Mouse (Mus musculus) MEL (cell line): ENCODE measurements around the gene Ovol3. TPM values are rescaled to one million over a fixed set of nuclear protein-coding genes. Genes with fewer than 3 reads are reported as not detected.

Source experiments
- DNase-seq: peaks from one replicate; pipeline ENCODE4 v3.0.0; 2011; ENCODE audit warnings: low read depth, low spot score
- H3K27ac ChIP-seq: 2 replicates; pipeline ENCODE4 v1.5.1; 2012; ENCODE audit warnings: low read depth, mild to moderate bottlenecking, control low read depth, low read length, moderate library complexity; ENCODE audit not compliant: control insufficient read depth
- H3K27me3 ChIP-seq, 2 experiments: fragments of 150-350 bp in 1 of 2; sonication (generic) in 1 of 2; 2 replicates each; pipeline ENCODE4 v1.6.1; 2012; ENCODE audit warnings: low read length in 2 of 2, mild to moderate bottlenecking in 2 of 2, improper control_type of control experiment in 1 of 2, moderate library complexity in 1 of 2; ENCODE audit not compliant: insufficient read depth in 2 of 2, control insufficient read depth in 1 of 2
- H3K36me3 ChIP-seq, 2 experiments: 2 replicates each; pipeline ENCODE4 v1.6.1; 2012 to 2014; ENCODE audit warnings: low read length in 2 of 2, improper control_type of control experiment in 1 of 2, inconsistent platforms in 1 of 2, mild to moderate bottlenecking in 1 of 2; ENCODE audit not compliant: insufficient read depth in 2 of 2, control insufficient read depth in 1 of 2
- H3K4me1 ChIP-seq, 2 experiments: fragments of 150-350 bp in 1 of 2; sonication (generic) in 1 of 2; 2 replicates each; pipeline ENCODE4 v1.6.1; 2012; ENCODE audit warnings: low read length in 2 of 2, improper control_type of control experiment in 1 of 2, mild to moderate bottlenecking in 1 of 2; ENCODE audit not compliant: insufficient read depth in 2 of 2, control insufficient read depth in 1 of 2
- H3K4me3 ChIP-seq, 2 experiments: fragments of 150-350 bp in 1 of 2; sonication (generic) in 1 of 2; 2 replicates each; pipeline ENCODE4 v1.5.1; 2012; ENCODE audit warnings: low read depth in 2 of 2, low read length in 2 of 2, mild to moderate bottlenecking in 2 of 2, moderate library complexity in 2 of 2, control low read depth in 1 of 2, improper control_type of control experiment in 1 of 2; ENCODE audit not compliant: control insufficient read depth in 1 of 2, insufficient read depth in 1 of 2
- H3K79me2 ChIP-seq: 2 replicates; pipeline ENCODE4 v1.6.1; 2012; ENCODE audit warnings: mild to moderate bottlenecking, low read length, moderate library complexity; ENCODE audit not compliant: control insufficient read depth, poor library complexity, insufficient read depth
- H3K9ac ChIP-seq: 2 replicates; pipeline ENCODE4 v1.6.1; 2012; ENCODE audit warnings: low read depth, mild to moderate bottlenecking, control low read depth, low read length, moderate library complexity; ENCODE audit not compliant: control insufficient read depth, poor library complexity, severe bottlenecking
- H3K9me3 ChIP-seq: fragments of 150-350 bp; sonication (generic); replicated peaks from 2 replicates; pipeline ENCODE4 v1.6.1; 2012; ENCODE audit warnings: mild to moderate bottlenecking, low read length, improper control_type of control experiment, moderate library complexity; ENCODE audit not compliant: insufficient read depth
- BHLHE40 ChIP-seq: IDR thresholded peaks from 2 replicates; pipeline ENCODE4 v1.6.1; 2012; ENCODE audit warnings: low read depth, mild to moderate bottlenecking, inconsistent platforms, low read length, improper control_type of control experiment, borderline replicate concordance
- CHD1 ChIP-seq: IDR thresholded peaks from 2 replicates; pipeline ENCODE4 v1.6.1; 2012; ENCODE audit warnings: low read depth, mild to moderate bottlenecking, inconsistent platforms, low read length, improper control_type of control experiment
- CHD2 ChIP-seq: IDR thresholded peaks from 2 replicates; pipeline ENCODE4 v1.6.1; 2011; ENCODE audit warnings: low read length, improper control_type of control experiment
- CTCF ChIP-seq, 3 experiments: IDR thresholded peaks in 2 of 3; conservative IDR thresholded peaks in 1 of 3; 2 replicates each; pipeline ENCODE4 v1.5.1; 2011 to 2012; ENCODE audit warnings: low read length in 3 of 3, low read depth in 2 of 3, mild to moderate bottlenecking in 2 of 3, improper control_type of control experiment in 1 of 3, inconsistent platforms in 1 of 3, mixed read lengths in 1 of 3, moderate library complexity in 1 of 3; ENCODE audit not compliant: control insufficient read depth in 1 of 3, insufficient read depth in 1 of 3, poor library complexity in 1 of 3, severe bottlenecking in 1 of 3
- E2F4 ChIP-seq: IDR thresholded peaks from 2 replicates; pipeline ENCODE4 v1.6.1; 2011; ENCODE audit warnings: low read depth, low read length, improper control_type of control experiment, borderline replicate concordance
- ELF1 ChIP-seq: IDR thresholded peaks from 2 replicates; pipeline ENCODE4 v1.6.1; 2014; ENCODE audit warnings: low read depth, mild to moderate bottlenecking, inconsistent platforms, low read length, improper control_type of control experiment, moderate library complexity
- ETS1 ChIP-seq: IDR thresholded peaks from 2 replicates; pipeline ENCODE4 v1.6.1; 2012; ENCODE audit warnings: low read depth, mild to moderate bottlenecking, inconsistent platforms, low read length, improper control_type of control experiment, moderate library complexity
- GABPA ChIP-seq: IDR thresholded peaks from 2 replicates; pipeline ENCODE4 v1.6.1; 2012; ENCODE audit warnings: low read depth, mild to moderate bottlenecking, inconsistent platforms, low read length, improper control_type of control experiment, moderate library complexity
- KAT2A ChIP-seq: conservative IDR thresholded peaks from 2 replicates; pipeline ENCODE4 v1.6.1; 2012; ENCODE audit warnings: low read depth, low read length, improper control_type of control experiment, inconsistent platforms
- MAZ ChIP-seq: IDR thresholded peaks from 2 replicates; pipeline ENCODE4 v1.6.1; 2012; ENCODE audit warnings: low read depth, mild to moderate bottlenecking, inconsistent platforms, low read length, improper control_type of control experiment
- POLR2A ChIP-seq, 2 experiments: IDR thresholded peaks; 2 replicates each; pipeline ENCODE4 v1.6.1; 2011 to 2012; ENCODE audit warnings: low read length in 2 of 2, mild to moderate bottlenecking in 2 of 2, control low read depth in 1 of 2, improper control_type of control experiment in 1 of 2, low read depth in 1 of 2, moderate library complexity in 1 of 2; ENCODE audit not compliant: control insufficient read depth in 1 of 2, insufficient read depth in 1 of 2, poor library complexity in 1 of 2
- POLR2AphosphoS2 ChIP-seq: IDR thresholded peaks from 2 replicates; pipeline ENCODE4 v1.6.1; 2011; ENCODE audit warnings: low read length, improper control_type of control experiment
- RAD21 ChIP-seq: IDR thresholded peaks from 2 replicates; pipeline ENCODE4 v1.6.1; 2011; ENCODE audit warnings: mild to moderate bottlenecking, low read depth, low read length, improper control_type of control experiment
- RCOR1 ChIP-seq: IDR thresholded peaks from 2 replicates; pipeline ENCODE4 v1.6.1; 2012; ENCODE audit warnings: low read depth, mild to moderate bottlenecking, inconsistent platforms, low read length, improper control_type of control experiment
- SMC3 ChIP-seq: IDR thresholded peaks from 2 replicates; pipeline ENCODE4 v1.6.1; 2011; ENCODE audit warnings: low read depth, low read length, improper control_type of control experiment
- TAL1 ChIP-seq: IDR thresholded peaks from 2 replicates; pipeline ENCODE4 v1.6.1; 2012; ENCODE audit warnings: mild to moderate bottlenecking, inconsistent platforms, low read length, moderate library complexity, mixed read lengths
- TCF12 ChIP-seq: IDR thresholded peaks from 2 replicates; pipeline ENCODE4 v1.6.1; 2014; ENCODE audit warnings: low read depth, mild to moderate bottlenecking, inconsistent platforms, low read length, improper control_type of control experiment, moderate library complexity
- UBTF ChIP-seq: IDR thresholded peaks from 2 replicates; pipeline ENCODE4 v1.6.1; 2012; ENCODE audit warnings: low read depth, mild to moderate bottlenecking, inconsistent platforms, low read length, improper control_type of control experiment, moderate library complexity, borderline replicate concordance; ENCODE audit not compliant: insufficient read depth
- USF1 ChIP-seq: IDR thresholded peaks from 2 replicates; pipeline ENCODE4 v1.6.1; 2014; ENCODE audit warnings: low read depth, mild to moderate bottlenecking, inconsistent platforms, low read length, improper control_type of control experiment, moderate library complexity
- ZKSCAN1 ChIP-seq: IDR thresholded peaks from 2 replicates; pipeline ENCODE4 v1.6.1; 2012; ENCODE audit warnings: low read depth, mild to moderate bottlenecking, inconsistent platforms, low read length, improper control_type of control experiment, moderate library complexity
- polyA plus RNA-seq, 2 experiments: library from polyadenylated mRNA; stranded (reverse) in 1 of 2; unstranded in 1 of 2; fragments of >175 nt in 1 of 2; fragments of >200 nt in 1 of 2; gene quantifications; 2 replicates each; pipeline versions ENCODE4 v1.2.1 to v1.2.4; 2012; ENCODE audit warnings: low replicate concordance in 2 of 2, low read depth in 1 of 2; ENCODE audit not compliant: insufficient read length in 2 of 2, insufficient read depth in 1 of 2, missing spikeins in 1 of 2
- total RNA-seq: library from RNA; depleted of rRNA; stranded (reverse); fragments of 300-350 nt; gene quantifications from 2 replicates; pipeline ENCODE4 v1.2.3, GENCODE M21; 2012

Ovol3 gene
- total and polyA plus RNA-seq, 3 experiments: 0.17 TPM; not detected in 2

DNA sequence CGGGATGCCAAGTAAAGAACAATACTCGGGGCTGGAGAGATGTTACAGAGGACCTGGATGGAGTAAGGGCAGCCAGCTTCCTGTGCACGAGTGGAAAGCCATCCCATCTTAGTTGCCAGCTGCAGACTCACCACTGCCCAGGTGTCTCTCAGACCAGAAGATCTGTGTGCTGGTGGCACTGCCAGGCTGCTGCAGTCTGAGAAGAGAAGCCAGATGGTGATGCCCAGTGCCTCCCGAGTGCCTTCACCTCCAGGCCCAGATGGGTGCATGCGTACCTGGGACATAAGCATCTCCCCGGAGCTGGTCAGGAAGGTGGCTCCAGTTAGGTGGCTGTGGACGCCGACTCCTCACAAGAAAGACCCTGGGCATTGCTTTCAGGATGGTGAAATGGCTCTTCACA lies 434 bp downstream of the Ovol3 start:
- Histone ChIP-seq H3K36me3 (no peaks in the 10 kb centered on the region), H3K79me2 (peaks cover 7% of the 10 kb centered on the region)
- TF ChIP-seq E2F4: no peak
- TF ChIP-seq CHD1: no peak
- TF ChIP-seq GABPA: no peak
- no peak for TF ChIP-seq TAL1
- no peak for TF ChIP-seq ETS1
- TF ChIP-seq SMC3: no peak
- no peak for TF ChIP-seq POLR2A (IDR thresholded peaks at IDR 0.05; ENCODE audit: control insufficient read depth in 1 of 2, insufficient read depth in 1 of 2, low read depth in 1 of 2, low read length in 2 of 2, poor library complexity in 1 of 2)
- TF ChIP-seq ELF1: no peak
- no peak for TF ChIP-seq RCOR1
- TF ChIP-seq ZKSCAN1: no peak
- TF ChIP-seq MAZ: no peak
- no peak for TF ChIP-seq BHLHE40
- TF ChIP-seq POLR2AphosphoS2: no peak
- no peak for TF ChIP-seq TCF12
- no peak for TF ChIP-seq CHD2
- TF ChIP-seq UBTF: no peak
- TF ChIP-seq KAT2A: no peak
- no peak for TF ChIP-seq CTCF (IDR thresholded peaks at IDR 0.05 in 2 of 3, conservative IDR thresholded peaks at IDR 0.05 in 1 of 3; ENCODE audit: control insufficient read depth in 1 of 3, insufficient read depth in 1 of 3, low read depth in 2 of 3, low read length in 3 of 3, poor library complexity in 1 of 3, severe bottlenecking in 1 of 3)
- no peak for TF ChIP-seq USF1
- TF ChIP-seq RAD21: no peak
- TF ChIP-seq, all 39 proteins: peak for 0
- Histone ChIP-seq H3K27me3 (no peaks in the 10 kb centered on the region), H3K27ac (no peak overlapping the region), H3K9me3 (no peaks in the 10 kb centered on the region), H3K4me3 (no peak overlapping the region), H3K9ac (no peak overlapping the region), H3K4me1 (peaks cover 0 to 9% of the 10 kb centered on the region in 2 experiments; a peak in 1 of 4 replicates)
- no peak for DNase-seq

- no peak overlapping the region for H3K27ac ChIP-seq
- H3K9ac ChIP-seq: no peak overlapping the region
- TF ChIP-seq TCF12 (no peak), CHD1 (no peak), POLR2A (IDR thresholded peaks at IDR 0.05; ENCODE audit: control insufficient read depth in 1 of 2, insufficient read depth in 1 of 2, low read depth in 1 of 2, low read length in 2 of 2, poor library complexity in 1 of 2) (no peak)
- no peaks in the 10 kb centered on the region for H3K36me3 ChIP-seq
- H3K9me3 ChIP-seq: no peaks in the 10 kb centered on the region
- H3K4me1 ChIP-seq: peaks cover 0 to 9% of the 10 kb centered on the region in 2 experiments; a peak in 1 of 4 replicates
- H3K79me2 ChIP-seq: peaks cover 7% of the 10 kb centered on the region
- no peak for DNase-seq
- no peak overlapping the region for H3K4me3 ChIP-seq
- H3K27me3 ChIP-seq: no peaks in the 10 kb centered on the region
Observed at GRCm38 (mm10) chr7:30234276-30234858, 1.2 kb downstream of the Ovol3 start.
